Mouse (Mus musculus) embryonic facial prominence, embryonic 15.5 days (tissue): ENCODE measurements at regions not wholly inside any gene's neighbourhood (a gene's known extent, or its start where the extent isn't known, plus 50 kb on each side); places are given as distances from the start of the nearest gene placed in this dataset.

Experiments
- ATAC-seq: fragments of 200-750 bp; cut with Nextera tagmentation; 2 replicates; pipeline ENCODE4 v1.8.0; 2017; ENCODE audit warnings: low read depth, moderate TSS enrichment; ENCODE audit not compliant: insufficient number of reproducible peaks, low FRiP score, low TSS enrichment
- H3K27ac ChIP-seq: fragments of 300-500 bp; sonication (generic); replicated peaks from 2 replicates; pipeline ENCODE4 v1.5.1; 2015; ENCODE audit warnings: mild to moderate bottlenecking, inconsistent platforms
- H3K27me3 ChIP-seq: fragments of 300-500 bp; sonication (generic); 2 replicates; pipeline ENCODE4 v1.6.1; 2015; ENCODE audit warnings: inconsistent platforms
- H3K36me3 ChIP-seq: fragments of 300-500 bp; sonication (generic); 2 replicates; pipeline ENCODE4 v1.6.1; 2015; ENCODE audit warnings: mild to moderate bottlenecking, inconsistent platforms
- H3K4me1 ChIP-seq: fragments of 300-500 bp; sonication (generic); 2 replicates; pipeline ENCODE4 v1.6.1; 2015; ENCODE audit warnings: inconsistent platforms
- H3K4me2 ChIP-seq: fragments of 300-500 bp; sonication (generic); replicated peaks from 2 replicates; pipeline ENCODE4 v1.6.1; 2015; ENCODE audit warnings: mild to moderate bottlenecking, inconsistent platforms
- H3K4me3 ChIP-seq: fragments of 300-500 bp; sonication (generic); replicated peaks from 2 replicates; pipeline ENCODE4 v1.5.1; 2015; ENCODE audit warnings: mild to moderate bottlenecking, inconsistent platforms
- H3K9ac ChIP-seq: fragments of 300-500 bp; sonication (generic); 2 replicates; pipeline ENCODE4 v1.6.1; 2015; ENCODE audit warnings: inconsistent platforms
- H3K9me3 ChIP-seq: fragments of 300-500 bp; sonication (generic); replicated peaks from 2 replicates; pipeline ENCODE4 v1.6.1; 2016; ENCODE audit warnings: inconsistent platforms
- WGBS: fragments of 180-500 bp; shearing (Covaris S2); methylation state at CpG from one replicate; pipeline ENCODE4 v1.1.7; 2015; 5-methylcytosine and 5-hydroxymethylcytosine counted together

DNA sequence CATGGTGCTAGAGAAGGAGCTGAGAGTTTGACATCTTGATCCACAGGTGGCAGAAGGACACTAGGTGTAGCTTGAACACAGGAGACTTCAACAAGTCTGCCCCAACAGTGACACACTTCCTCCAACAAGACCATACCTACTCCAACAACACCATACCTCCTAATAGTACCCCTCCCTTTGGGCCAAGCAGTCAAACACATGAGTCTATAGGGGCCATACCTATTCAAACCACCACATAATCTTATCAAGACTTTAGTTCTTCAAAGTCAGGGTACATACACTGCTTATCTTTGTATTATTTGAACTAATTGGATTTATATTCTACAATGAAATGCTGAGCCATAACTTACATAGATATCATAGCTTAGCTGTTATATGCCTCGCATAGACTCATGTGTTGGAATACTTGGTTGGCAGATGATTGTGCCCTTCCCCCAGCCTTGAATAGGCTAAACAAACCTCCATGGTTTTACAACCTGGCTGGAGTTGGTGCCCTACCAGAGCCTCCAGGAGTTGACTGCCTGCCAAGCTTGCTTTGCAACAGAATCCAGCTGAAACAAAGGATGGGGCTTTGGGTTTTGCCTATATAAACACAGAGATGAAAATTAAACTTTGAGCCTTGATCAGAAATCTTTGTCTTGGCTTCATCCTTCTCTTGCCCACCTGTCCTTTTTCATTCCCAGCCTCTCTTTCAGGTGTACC lies 103.2 kb downstream of the Gm9817 start:
- ATAC-seq, result no peak
- Histone ChIP-seq H3K9me3 (no peaks in the 10 kb centered on the region), H3K4me2 (no peak overlapping the region), H3K27me3 (no peaks in the 10 kb centered on the region), H3K4me3 (no peak overlapping the region), H3K4me1 (no peaks in the 10 kb centered on the region), H3K27ac (no peak overlapping the region), H3K36me3 (no peaks in the 10 kb centered on the region), H3K9ac (no peak overlapping the region)
- 83% methylated on average over 1 of the region's 1 CpGs for WGBS

DNA sequence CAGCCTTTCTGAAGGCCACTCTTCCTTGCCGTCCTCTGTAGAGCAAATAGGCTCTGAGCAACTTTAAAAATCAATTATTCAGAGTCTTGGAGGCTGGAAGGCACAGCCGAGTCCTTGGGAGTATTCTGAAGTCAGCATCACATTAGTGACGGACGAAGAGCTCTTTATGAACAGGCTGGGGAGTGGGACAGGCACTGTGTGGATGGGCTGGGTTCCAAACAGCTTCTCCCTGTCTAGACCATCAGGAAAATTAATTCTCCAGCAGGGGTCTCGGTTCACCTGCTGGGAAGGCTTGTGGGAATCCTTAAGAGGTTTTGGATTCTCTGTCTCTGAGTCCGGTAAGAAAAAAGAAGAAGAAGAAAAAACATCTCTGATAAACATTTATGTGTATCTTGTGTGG lies 110.9 kb downstream of the Gm9817 start:
- no peaks in the 10 kb centered on the region for H3K36me3 ChIP-seq
- no peak for ATAC-seq
- H3K27ac ChIP-seq, result no peak overlapping the region
- no peak overlapping the region for H3K4me2 ChIP-seq
- H3K4me3 ChIP-seq, result no peak overlapping the region
- no peak overlapping the region for H3K9ac ChIP-seq
- no peaks in the 10 kb centered on the region for H3K4me1 ChIP-seq
- WGBS, result 46% methylated on average over 6 of the region's 6 CpGs
- no peaks in the 10 kb centered on the region for H3K27me3 ChIP-seq
- H3K9me3 ChIP-seq, result no peaks in the 10 kb centered on the region

DNA sequence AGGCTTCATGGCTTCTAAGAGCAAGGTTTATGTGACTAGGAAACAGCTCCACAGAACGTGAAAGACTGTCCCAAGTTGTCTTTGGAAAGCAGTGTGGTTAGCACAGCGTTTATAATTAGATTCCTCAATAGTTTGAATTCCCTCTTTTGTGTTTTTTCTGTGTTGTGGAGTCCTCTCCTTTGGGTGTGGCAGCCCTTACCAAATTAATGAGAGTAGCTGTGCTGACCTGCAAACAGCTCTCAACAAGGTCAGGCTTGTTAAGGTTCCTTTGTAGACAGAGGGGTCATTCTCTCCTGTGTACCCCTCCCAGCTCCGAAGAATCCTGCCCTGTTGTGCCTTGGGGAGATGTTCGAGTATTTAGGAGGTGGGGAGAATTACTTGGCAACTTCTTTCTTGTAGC lies 111.7 kb downstream of the Gm9817 start:
- Histone ChIP-seq H3K4me3 (no peak overlapping the region), H3K4me2 (no peak overlapping the region), H3K36me3 (no peaks in the 10 kb centered on the region), H3K9me3 (no peaks in the 10 kb centered on the region), H3K27me3 (no peaks in the 10 kb centered on the region), H3K27ac (no peak overlapping the region), H3K4me1 (no peaks in the 10 kb centered on the region), H3K9ac (no peak overlapping the region)
- ATAC-seq, result no peak
- WGBS, result 38% methylated on average over 4 of the region's 4 CpGs

DNA sequence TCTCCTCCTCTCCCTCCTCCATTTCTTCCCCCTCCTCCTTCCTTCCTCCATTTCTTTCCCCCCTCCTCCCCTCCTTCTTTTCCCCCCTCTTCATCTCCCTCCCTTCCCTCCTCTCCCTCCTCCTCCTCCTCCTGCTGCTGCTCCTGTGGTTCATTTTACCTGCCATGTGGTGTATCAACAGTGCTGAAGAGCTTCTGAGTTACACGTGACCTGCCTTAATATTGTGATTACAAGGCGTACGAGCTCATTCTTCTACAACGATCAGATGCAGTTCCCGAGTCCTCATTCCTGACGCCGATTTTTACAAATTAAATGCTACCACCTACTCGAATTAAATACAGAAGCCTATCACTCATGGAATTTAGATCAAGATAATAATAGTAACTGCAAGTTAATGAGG lies 113.6 kb downstream of the Gm9817 start:
- Histone ChIP-seq H3K9me3 (no peaks in the 10 kb centered on the region), H3K36me3 (no peaks in the 10 kb centered on the region), H3K4me2 (no peak overlapping the region), H3K27me3 (no peaks in the 10 kb centered on the region), H3K4me1 (no peaks in the 10 kb centered on the region), H3K4me3 (no peak overlapping the region), H3K27ac (no peak overlapping the region), H3K9ac (no peak overlapping the region)
- WGBS, result 42% methylated on average over 8 of the region's 8 CpGs
- no peak for ATAC-seq

DNA sequence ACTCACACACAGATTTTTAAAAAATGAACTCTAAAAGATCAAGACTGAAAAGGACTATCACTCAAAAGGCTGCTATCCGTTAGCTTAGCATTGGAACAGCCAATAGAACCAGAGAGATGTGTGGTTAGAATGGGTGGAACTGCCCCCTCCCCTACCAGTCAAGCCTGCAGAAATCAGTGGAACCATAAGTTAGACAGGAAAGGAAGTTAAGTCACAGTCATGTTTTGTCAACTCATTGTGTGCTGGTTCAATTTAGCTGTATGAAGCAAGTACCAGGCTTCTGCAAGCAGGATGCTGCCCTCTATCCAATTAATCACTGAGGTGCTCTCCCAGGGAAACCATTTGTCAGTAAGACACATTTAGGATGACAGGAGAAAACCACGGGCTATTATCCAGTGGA lies 117.1 kb downstream of the Gm9817 start:
- H3K9me3 ChIP-seq, result no peaks in the 10 kb centered on the region
- no peak overlapping the region for H3K4me2 ChIP-seq
- H3K4me3 ChIP-seq, result no peak overlapping the region
- no peak overlapping the region for H3K27ac ChIP-seq
- H3K4me1 ChIP-seq, result no peaks in the 10 kb centered on the region
- no peaks in the 10 kb centered on the region for H3K36me3 ChIP-seq
- ATAC-seq, result no peak
- H3K9ac ChIP-seq, result no peak overlapping the region
- WGBS, result 76% methylated on average over 2 of the region's 2 CpGs
- no peaks in the 10 kb centered on the region for H3K27me3 ChIP-seq

DNA sequence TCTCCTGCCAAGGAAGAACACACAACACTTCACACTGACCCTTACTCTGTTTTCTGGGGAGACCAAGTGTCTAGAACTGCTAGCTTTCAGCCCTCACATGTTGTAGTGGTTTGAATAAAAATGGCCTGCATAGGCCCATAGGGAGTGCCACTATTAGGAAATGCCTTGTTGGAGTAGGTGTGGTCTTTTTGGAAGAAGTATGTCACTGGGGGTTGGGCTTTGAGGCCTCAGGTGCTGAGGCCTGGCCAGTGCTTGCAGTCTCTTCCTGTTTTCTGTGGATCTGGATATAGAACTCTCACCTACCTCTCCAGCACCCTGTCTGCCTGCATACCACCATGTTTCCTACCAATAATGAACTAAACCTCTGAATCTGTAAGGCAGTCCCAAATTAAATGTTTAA lies 117.9 kb downstream of the Gm9817 start:
- no peaks in the 10 kb centered on the region for H3K27me3 ChIP-seq
- no peak overlapping the region for H3K27ac ChIP-seq
- no peak overlapping the region for H3K4me3 ChIP-seq
- H3K9me3 ChIP-seq, result no peaks in the 10 kb centered on the region
- H3K4me1 ChIP-seq, result no peaks in the 10 kb centered on the region
- H3K36me3 ChIP-seq, result no peaks in the 10 kb centered on the region
- no peak overlapping the region for H3K9ac ChIP-seq
- no peak overlapping the region for H3K4me2 ChIP-seq
- no peak for ATAC-seq

DNA sequence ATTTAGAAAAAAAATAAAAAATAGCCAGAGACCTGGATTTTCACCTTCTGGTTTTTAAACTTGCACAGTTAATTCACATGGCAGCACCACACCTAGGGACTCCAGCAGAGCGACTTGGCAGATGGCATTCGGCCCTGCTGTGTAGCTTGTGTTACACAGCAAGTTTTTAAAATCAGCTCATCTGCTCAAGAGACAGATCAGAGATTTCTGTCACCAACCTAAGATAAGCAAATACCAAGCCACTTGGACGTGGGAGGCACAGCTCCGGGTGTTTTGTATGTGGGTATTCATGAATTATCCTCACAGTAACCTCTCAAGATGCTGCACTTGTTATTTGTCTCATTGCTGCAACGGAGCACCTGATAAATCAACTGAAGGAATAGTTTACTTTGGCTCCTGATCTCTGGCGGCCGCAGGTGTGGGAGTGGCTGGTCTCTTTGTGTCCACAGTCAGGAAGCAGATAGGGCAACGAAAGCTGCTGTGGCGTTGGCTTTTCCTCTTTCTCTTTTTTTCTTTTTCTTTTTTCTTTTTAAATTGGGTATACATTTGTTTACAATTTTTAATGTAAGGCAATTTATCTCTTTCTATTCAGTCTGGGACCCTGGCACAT lies 122.1 kb downstream of the Gm9817 start:
- 74% methylated on average over 9 of the region's 9 CpGs for WGBS

DNA sequence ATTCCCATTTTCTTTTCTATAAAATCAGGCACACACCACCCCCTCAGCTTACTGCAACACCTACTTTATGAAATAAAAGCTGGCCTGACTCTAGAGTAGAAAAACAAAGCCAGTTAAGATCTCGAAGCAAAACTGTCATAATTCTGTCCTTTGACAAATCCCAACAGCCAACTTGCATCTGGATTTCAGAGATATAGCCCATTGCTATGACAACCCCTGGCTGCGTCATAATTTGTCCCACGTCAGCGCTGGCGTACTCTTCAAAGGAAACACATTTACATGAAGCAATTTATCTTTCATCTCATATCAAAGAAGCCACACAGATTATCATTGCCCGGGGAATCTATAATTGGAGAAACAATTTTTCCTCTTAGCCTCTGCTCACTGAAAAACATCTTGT lies 126.4 kb downstream of the Gm9817 start:
- WGBS, result 44% methylated on average over 6 of the region's 6 CpGs
- no peaks in the 10 kb centered on the region for H3K9me3 ChIP-seq
- no peaks in the 10 kb centered on the region for H3K27me3 ChIP-seq
- ATAC-seq, result no peak
- no peak overlapping the region for H3K9ac ChIP-seq
- H3K4me1 ChIP-seq, result no peaks in the 10 kb centered on the region
- no peak overlapping the region for H3K27ac ChIP-seq
- H3K4me2 ChIP-seq, result no peak overlapping the region
- H3K4me3 ChIP-seq, result no peak overlapping the region
- no peaks in the 10 kb centered on the region for H3K36me3 ChIP-seq

More for the DNA sequence above, 122.1 kb downstream of the Gm9817 start:
- no peak overlapping the region for H3K9ac ChIP-seq
- H3K36me3 ChIP-seq, result no peaks in the 10 kb centered on the region
- H3K4me1 ChIP-seq, result no peaks in the 10 kb centered on the region
- H3K9me3 ChIP-seq, result no peaks in the 10 kb centered on the region
- no peak overlapping the region for H3K27ac ChIP-seq
- no peaks in the 10 kb centered on the region for H3K27me3 ChIP-seq
- no peak overlapping the region for H3K4me3 ChIP-seq
- ATAC-seq, result no peak
- no peak overlapping the region for H3K4me2 ChIP-seq

DNA sequence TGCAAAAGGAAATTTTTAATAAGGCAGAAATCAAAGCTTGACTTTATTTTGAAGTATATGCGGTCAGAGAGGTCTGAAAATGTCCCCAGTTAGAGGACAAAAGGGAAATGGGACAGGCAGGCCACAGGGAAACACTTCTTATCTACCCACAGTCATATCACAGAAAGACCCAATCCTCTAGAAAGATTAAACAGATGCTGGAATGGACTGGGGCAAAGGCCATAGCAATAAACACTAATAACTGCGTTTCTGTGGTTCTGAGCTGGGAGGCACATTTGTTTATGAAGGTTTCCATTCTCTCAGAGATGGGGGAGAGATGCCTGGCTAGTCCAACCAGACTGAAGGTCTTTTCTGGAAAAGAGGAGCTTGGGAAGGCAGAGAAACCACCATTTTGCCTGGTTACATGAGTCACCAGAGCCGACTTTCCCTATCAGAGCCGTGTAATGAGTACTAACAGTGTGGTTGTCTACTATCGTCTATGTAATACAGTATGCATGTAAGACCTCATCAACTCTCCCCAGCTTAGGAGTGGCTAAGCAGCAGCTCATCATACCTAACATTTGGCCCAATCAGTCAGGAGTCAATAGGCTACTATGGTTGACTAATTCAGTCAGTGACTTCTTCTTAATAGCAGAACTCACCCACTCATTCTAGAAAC lies 130.2 kb downstream of the Gm9817 start:
- no peak overlapping the region for H3K4me3 ChIP-seq
- WGBS, result 83% methylated on average over 5 of the region's 5 CpGs

DNA sequence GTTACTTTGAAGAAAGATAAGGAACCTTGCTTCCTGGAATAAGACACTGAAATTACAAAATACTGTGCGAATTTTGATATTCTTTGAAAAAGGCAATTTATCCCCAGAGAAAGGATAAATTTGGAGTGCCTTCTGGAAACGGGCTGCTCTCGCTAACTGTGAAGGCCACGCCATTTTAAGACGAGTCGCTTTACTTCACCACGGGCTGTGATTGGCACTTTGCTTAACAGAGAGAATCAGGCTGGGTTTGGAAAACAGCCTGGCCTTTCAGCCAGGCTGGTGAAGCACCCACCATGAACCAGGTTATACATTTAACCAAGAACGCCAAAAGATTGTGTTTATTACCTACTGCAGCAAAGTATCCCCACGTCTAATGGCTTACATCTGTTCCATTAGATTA lies 132.7 kb downstream of the Gm9817 start:
- 57% methylated on average over 9 of the region's 9 CpGs for WGBS
- H3K4me3 ChIP-seq, result no peak overlapping the region
- no peak for ATAC-seq
- no peak overlapping the region for H3K9ac ChIP-seq
- H3K27ac ChIP-seq, result no peak overlapping the region
- H3K36me3 ChIP-seq, result no peaks in the 10 kb centered on the region
- H3K4me1 ChIP-seq, result peaks cover 10% of the 10 kb centered on the region; the same call in 1 of the 2 replicates
- H3K9me3 ChIP-seq, result no peaks in the 10 kb centered on the region
- H3K27me3 ChIP-seq, result no peaks in the 10 kb centered on the region
- H3K4me2 ChIP-seq, result no peak overlapping the region

More for the DNA sequence above, 130.2 kb downstream of the Gm9817 start:
- H3K27me3 ChIP-seq, result no peaks in the 10 kb centered on the region
- no peak overlapping the region for H3K9ac ChIP-seq
- no peak overlapping the region for H3K27ac ChIP-seq
- ATAC-seq, result no peak
- H3K4me1 ChIP-seq, result peaks cover 7% of the 10 kb centered on the region; the same call in 1 of the 2 replicates
- no peaks in the 10 kb centered on the region for H3K36me3 ChIP-seq
- no peak overlapping the region for H3K4me2 ChIP-seq
- no peaks in the 10 kb centered on the region for H3K9me3 ChIP-seq

DNA sequence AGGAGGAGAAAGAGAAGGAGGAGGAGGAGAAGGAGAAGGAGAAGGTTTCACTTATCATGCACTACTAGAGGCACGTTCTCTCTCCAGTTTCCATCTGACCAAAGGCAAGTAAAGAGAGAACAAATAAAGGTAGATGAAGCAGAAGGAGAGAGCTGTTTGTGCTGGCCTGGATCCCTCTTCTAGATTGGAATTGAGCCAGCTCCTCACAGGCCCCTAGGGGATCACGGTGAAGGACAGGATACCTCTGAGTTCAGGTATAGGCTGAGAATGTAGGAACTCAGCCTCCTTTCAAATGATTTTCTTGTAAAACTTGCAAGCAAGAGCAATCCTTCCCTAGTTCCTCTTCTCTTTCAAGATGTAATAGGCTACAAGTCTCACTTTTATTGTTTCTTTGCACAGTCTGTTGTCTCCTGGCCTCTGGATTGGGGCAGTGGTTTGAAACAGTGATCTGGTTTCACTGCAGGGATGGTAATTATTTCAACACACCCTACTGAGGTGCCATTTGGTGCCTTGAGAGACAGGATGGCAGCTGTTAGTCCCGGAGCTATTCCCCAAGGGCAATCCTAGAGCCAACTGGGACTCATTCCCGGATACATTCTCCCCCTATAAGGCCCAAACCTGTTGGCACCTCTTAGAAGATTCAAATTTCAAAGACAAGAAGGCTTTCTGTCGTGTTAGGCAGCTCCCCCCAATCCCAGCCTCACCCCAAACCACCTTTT lies 134.8 kb downstream of the Gm9817 start:
- WGBS, result 27% methylated on average over 5 of the region's 5 CpGs
- Histone ChIP-seq H3K27ac (no peak overlapping the region), H3K4me3 (no peak overlapping the region), H3K36me3 (no peaks in the 10 kb centered on the region), H3K4me1 (peaks cover 10% of the 10 kb centered on the region; the same call in 1 of the 2 replicates), H3K9me3 (no peaks in the 10 kb centered on the region), H3K9ac (no peak overlapping the region), H3K4me2 (no peak overlapping the region), H3K27me3 (no peaks in the 10 kb centered on the region)
- ATAC-seq, result peak; percentile 51; the same call in 1 of the 2 replicates
